Mouse (Mus musculus): ENCODE measurements around the gene Mta3.

Mta3 gene

DNA sequence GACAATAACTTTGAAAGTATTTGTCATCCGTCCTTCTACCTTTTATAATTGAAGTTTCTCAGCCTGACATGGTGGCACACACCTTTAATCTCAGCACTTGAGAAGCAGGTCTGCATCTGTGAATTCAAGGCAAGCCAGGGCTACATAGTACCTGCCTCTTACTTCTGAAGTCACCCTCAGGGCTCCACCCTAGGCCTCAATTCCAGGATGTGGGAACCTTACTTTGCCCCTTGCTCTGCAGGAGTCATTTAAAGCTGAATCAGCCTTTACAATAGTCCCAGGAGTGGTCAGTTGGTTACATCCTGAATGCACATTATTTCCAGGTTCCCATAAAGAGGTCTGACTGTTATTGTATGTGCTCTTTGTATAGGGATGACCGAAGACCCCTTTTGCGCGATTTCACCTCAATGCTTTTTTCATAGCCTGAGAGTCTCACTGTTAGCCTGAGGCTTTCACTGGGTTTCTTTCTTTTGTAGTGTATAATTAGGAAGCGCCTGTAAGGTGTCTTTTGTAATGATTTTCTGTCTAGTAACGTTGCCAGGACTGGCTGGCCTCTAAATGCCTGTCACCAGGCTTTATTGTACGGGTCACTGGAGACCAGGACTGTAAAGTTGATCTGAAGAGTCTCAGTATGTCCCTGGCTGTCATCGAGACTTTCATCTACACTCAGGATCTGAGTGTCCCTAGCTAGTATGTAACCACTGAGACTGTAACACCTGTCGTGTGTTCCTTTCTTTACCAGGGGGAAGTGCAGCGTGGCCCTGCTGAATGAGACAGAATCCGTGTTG, 47.3 kb downstream of the Mta3 start:
- in situ Hi-C loops (cut with MboI, MseI), result no loop called here

DNA sequence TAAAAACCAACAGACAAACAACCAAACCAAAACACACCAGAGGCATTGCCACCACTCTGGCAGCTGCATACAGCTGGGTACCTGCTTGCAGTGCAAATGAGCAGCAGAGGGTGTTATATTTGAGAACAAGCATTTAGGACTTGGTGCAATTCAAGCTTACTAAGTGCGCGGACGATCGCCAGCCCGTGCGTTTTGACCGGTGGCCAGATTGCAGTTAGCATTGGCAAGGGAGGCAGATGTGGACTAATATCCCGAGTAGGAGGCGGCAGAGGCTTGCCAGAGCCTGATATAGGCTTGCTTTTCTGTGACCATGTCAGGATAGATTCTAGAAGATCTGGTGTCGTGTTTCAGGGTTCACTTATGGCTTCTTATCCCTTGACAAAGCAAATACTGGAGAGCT, 52.1 kb downstream of the Mta3 start:
- in situ Hi-C loops (cut with MboI, MseI), result no loop called here

DNA sequence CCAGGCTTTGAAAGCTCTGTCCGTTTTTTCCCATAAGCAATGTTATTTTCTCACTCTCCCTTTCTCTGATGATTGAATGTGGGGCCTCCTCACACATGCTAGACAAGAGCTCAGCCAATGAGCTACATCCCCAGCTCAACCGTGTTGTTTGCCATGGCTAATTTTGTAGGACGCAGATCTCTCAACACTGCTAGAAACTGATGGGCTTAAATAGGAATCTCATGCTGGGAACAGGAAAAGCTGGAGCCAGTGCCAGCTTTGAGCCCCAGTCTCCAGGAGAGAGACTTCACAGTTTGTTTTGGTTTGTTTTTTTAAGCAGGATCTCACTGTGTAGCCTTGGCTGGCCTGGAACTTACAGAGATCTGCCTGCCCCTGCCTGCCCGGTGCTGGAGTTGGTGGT, 53.6 kb downstream of the Mta3 start:
- in situ Hi-C loops (cut with MboI, MseI), result no loop called here

DNA sequence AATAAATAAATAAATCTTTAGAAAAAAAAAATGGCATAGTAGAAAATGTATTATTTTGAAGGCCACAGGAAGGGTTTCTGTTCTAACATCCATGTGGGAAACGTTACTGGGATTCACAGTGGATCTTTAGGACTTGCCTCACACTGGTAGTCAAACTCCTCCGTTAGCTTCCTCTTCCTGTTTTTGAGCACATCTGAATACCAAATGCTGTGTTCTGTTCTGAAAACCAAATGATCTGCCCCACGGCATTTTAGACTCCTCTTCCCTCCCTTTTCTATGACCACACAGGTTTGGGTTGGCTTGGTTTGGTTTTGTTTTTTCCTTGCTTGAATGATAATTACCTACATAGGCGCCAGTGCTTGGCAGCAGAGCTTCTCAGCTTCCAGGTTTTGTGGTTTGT, 58.6 kb downstream of the Mta3 start:
- in situ Hi-C loops (cut with MboI, MseI), result no loop called here

DNA sequence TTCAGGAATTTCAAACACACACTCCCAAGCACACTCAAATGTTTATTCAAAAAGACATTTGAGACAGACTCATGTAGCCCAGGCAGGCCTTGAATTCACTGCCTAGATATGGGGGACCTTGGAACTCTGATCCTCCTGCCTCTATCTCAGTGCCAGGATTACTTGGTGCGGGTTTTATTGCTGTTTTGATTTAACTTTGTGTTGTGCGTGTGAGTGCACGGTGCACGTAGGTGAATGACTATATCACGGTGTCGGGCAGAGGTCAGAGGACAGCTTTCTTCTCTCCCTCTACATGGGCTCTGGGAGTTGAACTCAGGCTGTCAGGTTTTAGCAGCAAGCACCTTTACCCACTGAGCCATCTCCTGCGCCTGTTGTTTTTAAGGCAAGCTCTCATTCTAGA, 61.1 kb downstream of the Mta3 start:
- in situ Hi-C loops (cut with MboI, MseI), result no loop called here

DNA sequence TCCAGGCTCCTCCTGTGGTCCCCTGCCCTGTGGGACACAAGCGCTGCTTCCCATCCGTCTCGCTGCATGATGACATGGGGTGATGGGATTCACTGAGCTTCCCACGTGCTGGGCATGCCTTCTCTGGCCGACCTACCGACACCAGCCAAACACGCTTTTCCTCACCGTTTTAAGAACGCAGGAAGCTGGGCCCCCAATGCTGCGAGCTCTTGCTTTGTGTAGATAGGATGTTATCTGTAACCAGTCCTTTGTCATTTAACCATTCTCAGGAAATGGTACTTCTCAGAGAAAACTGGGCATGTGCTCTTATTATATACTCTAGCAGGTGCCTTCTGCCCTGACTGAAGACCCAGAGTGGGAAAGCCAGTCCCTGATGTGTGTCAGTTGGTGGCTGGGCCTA, 62.3 kb downstream of the Mta3 start:
- in situ Hi-C loops (cut with MboI, MseI), result no loop called here

DNA sequence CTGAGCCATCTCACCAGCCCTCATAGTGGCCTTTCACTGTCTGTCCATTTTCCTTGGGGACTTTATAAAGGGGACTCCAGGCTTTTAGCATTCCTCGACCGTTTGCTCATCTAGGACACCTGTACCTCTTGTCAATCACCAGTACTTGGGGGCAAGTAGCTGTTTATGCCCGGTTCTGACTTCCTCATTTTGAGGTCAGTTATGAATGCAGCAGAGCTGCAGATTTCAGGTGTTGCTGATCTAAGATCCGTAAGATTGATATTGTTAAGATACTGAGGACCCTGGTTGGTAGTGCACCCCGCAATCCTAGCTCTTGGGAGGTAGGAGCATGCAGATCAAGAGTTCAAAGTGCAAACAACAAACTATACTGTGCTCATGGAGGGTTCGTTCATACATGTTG, 64.4 kb downstream of the Mta3 start:
- in situ Hi-C loops (cut with MboI, MseI), result no loop called here

DNA sequence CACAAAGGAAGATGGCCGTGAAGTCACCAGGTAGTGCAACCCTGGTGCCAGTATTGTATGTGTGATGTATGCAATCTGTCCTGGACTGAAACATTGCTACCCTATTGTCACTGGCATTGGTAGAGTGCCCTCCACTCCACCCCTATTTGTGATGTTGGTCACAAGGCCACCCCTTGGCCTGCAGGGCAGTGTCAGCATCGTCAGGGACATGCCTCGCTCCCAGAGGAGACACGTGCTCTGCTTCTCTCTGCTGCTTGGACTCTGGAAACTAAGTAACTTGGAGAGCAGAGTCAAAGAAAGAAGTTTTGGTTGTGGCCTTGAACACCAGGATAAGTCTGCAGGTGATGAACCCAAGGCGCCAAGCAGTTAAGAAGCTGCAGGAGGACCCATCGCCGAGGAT, 65.0 kb downstream of the Mta3 start:
- in situ Hi-C loops (cut with MboI, MseI), result no loop called here

DNA sequence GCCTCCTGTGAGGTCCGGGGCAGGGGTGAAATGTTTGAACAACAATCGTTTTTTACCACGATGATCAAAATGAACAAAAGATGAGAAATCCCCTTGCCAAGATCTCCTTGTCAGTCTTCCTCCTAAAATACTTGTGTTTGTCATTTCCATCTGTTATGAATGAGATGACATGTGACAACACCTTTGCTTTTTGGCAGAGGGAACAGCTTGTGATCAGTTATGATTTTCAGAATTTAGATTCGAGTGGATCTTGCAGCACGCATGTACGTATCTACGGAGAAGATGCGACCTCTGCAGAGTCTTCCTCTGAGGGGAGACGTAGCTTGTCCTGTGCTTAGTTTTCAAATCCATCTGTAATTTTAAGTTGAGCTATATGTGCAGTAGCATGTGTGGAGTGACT, 66.1 kb downstream of the Mta3 start:
- in situ Hi-C loops (cut with MboI, MseI), result no loop called here

DNA sequence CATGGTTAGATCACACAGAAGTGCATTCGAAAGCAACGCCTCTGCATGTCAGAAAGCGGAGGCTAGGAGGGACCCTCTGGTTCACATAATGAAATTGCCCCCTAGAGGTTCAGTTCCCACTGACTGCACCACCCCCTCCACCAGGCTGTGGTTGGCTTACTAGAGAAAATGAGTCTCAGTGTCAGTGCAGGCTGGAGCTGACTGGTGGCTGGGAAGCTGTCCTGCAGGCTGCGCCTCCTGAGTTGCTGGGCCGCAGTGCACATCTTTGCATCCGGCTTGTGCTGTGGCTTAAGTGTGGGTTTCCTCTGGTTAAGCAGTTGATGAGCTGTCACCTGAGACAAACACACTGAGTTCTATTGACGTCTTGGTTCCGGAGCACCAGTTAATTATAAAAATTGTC, 66.7 kb downstream of the Mta3 start:
- in situ Hi-C loops (cut with MboI, MseI), result no loop called here

DNA sequence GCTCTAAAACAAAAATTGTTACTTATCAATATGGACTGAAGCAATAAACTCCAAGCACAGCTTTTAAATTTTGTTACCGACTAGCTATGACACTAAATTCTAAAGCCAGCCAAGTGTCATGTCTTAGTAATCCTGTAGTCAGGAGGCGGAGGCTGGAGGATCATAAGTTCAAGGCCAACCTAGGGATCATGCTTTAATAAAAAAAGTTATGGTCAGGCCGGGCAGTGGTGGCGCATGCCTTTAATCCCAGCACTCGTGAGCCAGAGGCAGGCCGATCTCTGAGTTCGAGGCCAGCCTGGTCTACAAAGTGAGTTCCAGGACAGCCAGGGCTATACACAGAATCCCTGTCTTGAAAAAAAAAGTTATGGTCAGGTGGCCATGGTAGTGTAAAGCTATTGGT, 71.0 kb downstream of the Mta3 start:
- in situ Hi-C loops (cut with MboI, MseI), result no loop called here

DNA sequence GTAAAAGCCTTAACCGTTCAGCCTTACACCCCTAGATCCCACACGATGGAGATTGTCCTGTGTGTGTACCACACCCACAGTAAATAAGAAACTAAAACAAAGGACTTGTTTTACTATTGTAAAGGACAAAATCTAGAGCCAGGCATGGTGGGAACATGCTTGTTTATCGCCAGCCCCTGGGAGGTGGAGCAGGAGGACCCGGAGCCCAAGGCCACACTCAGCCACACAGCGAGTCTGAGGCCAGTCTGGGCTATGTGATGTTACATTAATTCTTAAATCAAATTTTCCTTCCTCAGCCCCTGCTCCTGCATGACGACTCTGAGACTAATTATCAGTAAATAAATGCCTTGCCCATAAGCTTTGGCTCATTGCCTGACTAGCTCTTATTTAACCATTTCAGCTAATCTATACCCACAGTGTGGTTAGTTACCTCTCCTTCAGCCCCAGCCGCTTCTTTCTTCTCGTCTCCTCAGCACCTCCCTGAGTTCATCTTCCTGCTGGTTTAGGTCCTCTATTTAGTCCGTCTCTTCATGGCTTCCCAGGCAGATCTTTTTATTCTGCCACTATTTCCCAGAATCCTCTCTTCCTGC, 71.6 kb downstream of the Mta3 start:
- in situ Hi-C loops (cut with MboI, MseI), result no loop called here

DNA sequence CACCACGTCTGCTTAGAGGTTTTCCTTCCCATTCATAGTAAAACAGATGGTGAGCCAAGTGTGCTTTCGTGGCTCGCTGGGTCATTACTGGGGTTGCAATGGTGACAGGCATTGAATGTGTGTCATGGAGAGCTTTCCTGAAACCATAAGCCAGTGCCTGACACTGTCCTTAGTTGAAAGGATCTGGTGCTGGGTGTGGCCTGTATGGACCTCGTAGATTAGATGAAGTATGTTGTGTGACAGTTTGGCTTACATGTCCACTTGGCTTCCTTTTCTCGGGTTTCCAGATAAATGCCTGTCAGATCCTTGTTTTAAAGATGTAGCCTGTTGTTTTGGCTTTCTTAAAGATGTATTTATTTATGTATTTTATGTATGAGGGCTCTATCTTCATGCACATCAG, 74.3 kb downstream of the Mta3 start:
- in situ Hi-C loops (cut with MboI, MseI), result no loop called here

DNA sequence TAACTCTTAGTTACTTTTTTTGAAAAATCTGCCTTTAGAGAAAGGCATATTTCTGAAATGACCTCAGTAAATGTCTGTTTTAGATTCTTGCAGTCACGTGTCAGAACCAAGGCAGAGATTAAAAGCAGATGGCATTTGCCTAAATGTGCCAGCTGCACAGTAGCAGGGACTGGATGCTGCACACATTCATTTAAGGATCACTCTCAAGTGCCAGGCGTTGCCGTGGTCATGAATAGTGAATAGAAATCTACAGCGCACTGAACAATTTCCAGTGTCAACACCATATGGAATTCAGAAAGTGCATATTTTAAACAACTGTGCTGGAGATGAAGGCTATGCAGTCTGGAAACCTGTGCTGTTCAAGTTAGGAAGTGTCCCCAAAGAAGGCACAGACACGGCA, 76.8 kb downstream of the Mta3 start:
- in situ Hi-C loops (cut with MboI, MseI), result no loop called here

DNA sequence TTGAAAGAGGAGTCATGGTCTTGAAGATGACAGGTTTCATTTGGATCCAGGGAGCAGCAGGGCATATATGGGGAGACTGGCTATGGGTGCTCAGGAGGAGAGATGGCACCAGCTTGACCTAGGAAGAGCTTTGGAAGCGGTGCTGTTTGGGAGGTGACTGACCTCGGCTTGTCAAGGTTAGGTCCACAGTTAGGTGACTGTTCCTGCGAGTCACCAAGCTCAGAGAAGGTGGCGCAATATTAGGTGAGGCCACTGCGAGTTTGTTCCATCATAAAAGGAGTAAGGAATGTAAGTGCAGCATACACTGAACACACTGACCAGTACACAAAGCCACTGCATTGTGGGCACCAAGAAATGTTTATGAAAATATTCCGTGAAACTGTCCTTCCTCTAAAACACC, 80.5 kb downstream of the Mta3 start:
- in situ Hi-C loops (cut with MboI, MseI), result no loop called here

DNA sequence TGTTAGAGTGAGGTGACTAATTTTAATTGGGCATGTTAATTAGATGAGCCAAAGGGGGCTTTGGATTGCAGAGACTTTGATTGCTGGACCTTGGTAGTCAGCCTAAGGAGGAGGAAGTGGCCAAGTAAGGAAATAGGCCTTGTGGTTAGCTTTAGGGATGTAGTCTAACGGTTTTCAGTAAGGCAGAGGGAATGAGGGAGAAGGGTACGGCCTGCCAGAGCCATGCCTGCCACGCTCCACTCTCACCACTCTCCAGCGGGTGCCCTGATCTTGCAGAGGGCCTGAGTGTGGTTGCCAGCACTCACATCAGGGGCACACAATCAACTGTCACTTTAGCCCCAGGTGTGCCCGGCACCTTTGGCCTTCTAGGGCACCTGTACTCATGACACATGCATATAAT, 84.2 kb downstream of the Mta3 start:
- in situ Hi-C loops (cut with MboI, MseI), result loop anchor here (5.0 to 10.0 kb wide), 2 partner anchors 37 to 65 kb away; no protein-coding TSS in a partner anchor

DNA sequence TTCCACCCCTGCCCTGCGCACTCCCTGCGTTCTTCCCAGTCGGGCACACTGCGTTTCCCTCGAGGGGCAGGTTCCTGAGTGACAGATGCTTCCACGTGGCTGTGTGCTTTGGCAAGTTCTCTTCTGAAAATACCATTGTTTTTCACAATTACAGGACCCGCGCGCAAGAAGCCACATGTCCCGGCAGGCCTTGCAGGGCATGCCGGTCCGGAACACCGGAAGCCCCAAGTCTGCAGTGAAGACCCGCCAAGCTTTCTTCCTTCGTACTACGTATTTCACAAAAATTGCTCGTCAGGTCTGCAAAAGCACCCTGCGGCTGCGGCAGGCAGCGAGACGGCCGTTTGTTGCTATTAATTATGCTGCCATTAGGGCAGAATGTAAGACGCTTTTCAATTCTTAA, 86.4 kb downstream of the Mta3 start:
- in situ Hi-C loops (cut with MboI, MseI), result loop anchor here (5.0 to 10.0 kb wide), 2 partner anchors 35 to 62 kb away; no protein-coding TSS in a partner anchor

DNA sequence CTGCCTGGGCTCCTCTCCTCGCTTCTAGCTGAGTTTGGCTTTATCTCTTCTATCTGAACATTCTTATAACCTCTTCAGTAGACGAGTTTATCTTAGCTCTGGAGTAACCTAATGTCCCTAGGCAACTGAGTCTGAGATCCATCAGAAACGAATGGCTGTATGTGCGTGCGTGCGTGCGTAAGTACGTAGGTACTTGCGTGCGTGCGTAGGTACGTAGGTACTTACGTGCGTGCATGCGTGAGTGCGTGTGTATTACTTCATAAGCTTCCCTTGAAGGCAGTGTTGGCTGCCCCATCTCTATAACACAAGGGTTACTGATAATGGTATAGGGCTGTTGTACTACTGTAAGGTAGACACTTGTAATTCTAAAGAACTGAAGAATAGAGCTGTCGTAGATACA, 89.2 kb downstream of the Mta3 start:
- in situ Hi-C loops (cut with MboI, MseI), result loop anchor here (10.0 kb wide), 1 partner anchor 60 kb away; no protein-coding TSS in a partner anchor

DNA sequence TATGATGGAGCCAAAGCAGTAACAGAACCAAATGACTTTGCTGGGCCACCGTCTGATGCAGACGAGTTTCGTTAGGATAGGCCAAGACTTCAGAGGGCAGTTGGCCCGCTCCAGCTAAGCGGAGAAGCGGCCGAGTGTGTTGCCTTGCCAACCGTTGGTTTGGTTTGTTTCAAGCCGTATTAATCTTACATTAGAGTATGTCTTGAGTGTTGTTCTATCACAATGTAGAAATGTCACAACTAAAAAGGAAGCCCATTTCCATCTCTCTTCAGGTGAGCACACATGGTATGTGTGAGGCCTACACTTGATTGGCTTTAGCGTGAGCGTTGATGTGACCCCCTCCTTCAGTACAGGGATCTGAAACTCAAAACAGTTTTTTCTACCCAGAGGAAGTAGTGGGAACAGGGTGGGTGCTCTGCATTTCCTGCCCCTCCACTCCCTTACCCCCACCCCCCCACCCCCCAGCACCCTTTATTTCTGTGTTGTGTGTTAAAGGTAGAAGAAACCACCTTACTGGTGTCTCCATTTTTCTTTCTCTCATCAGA, 93.6 kb downstream of the Mta3 start:
- in situ Hi-C loops (cut with MboI, MseI), result loop anchor here (10.0 kb wide), 2 partner anchors 55 kb away; no protein-coding TSS in a partner anchor

DNA sequence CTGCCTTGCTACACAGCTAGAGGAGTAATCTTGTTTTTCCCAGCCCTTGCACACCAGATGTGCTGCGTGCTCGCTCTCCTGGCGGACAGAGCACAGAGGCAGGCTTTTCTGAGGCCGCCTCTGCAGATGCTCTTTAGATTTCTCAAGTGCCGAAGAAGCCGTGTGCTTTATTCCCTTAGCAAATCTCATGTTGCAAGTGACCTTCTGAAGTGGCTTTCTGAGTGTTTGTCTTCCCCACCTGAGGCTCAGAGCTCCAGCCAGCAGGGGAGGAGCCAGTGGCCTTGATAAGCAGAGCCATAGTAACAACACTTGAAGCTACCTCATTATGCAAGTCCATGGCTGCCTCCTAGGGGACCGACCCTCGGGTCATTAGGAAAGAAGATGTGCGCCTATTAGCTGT, 98.0 kb downstream of the Mta3 start:
- in situ Hi-C loops (cut with MboI, MseI), result loop anchor here (10.0 kb wide), 1 partner anchor 59 kb away; no protein-coding TSS in a partner anchor

DNA sequence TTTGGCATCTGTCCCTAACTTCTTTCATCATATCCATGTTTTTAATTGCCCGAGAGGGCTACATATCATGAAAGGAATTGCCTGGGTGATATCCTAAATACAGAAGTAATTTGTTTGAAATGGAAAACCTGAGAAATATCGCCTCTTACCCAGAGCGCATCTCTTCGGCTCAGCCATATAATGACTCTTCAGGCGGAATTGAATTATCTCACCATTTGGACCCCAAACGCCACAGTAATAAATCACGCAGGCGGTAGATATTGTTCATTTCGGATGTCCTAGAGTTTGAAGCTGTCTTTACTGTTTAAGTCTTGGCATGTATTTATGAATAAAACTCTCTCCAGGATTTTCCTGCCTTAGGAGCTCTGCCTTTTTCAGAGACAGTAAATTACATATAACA, 99.1 kb downstream of the Mta3 start:
- in situ Hi-C loops (cut with MboI, MseI), result loop anchor here (10.0 kb wide), 1 partner anchor 60 kb away; no protein-coding TSS in a partner anchor

DNA sequence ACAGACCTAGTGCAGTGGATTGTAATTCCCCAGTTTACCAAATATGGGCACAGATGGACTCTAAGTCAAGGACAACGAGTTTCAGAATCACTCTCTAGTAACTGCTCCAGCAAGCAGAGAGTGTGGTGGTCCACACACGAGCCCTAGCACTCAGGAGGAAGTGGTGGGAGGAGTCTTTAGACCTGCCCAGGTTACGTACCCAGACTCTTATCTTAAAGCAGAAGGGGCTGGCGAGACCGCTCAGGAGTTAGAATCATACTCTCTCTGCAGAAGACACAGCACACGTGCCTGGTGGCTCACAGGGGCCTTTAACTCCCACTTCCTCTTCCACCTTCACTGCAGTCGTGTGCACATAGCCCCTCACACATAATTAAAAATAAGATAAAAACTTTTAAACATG, 101.4 kb downstream of the Mta3 start:
- in situ Hi-C loops (cut with MboI, MseI), result loop anchor here (10.0 kb wide), 1 partner anchor 63 kb away; no protein-coding TSS in a partner anchor
